Mouse (Mus musculus): ENCODE data around the gene Ccdc126.

- no peak for TF ChIP-seq CTCF (conservative IDR thresholded peaks at IDR 0.05; ENCODE audit: low read length)
- TF ChIP-seq NANOG (IDR thresholded peaks at IDR 0.05; ENCODE audit: borderline replicate concordance, low read length) = no peak
- no peak for TF ChIP-seq POU5F1 (IDR thresholded peaks at IDR 0.05; ENCODE audit: borderline replicate concordance, low read length)
Measured at GRCm38 (mm10) chr6:49298286-49298685, 20.8 kb upstream of the Ccdc126 start.
